Mouse (Mus musculus): ENCODE data around the gene Erc2.

- TF ChIP-seq CTCF (IDR thresholded peaks at IDR 0.05; ENCODE audit: low read depth) (peak; percentile 53), EP300 (IDR thresholded peaks at IDR 0.05; ENCODE audit: low read depth) (no peak)
Measured at GRCm38 (mm10) chr14:27948391-27948790, 326.2 kb downstream of the Erc2 start.

Data from liver, embryonic 14.5 days (tissue).